Mouse (Mus musculus) heart, embryonic 15.5 days (tissue): ENCODE data around the gene Cacna1b. TPM values are rescaled to one million over a fixed set of nuclear protein-coding genes. Genes with fewer than 3 reads are reported as not detected.

Experiments
- ATAC-seq: fragments of 200-750 bp; cut with Nextera tagmentation; replicated peaks from 2 replicates; pipeline ENCODE4 v1.8.0; 2017; ENCODE audit warnings: low read depth, moderate TSS enrichment; ENCODE audit not compliant: insufficient number of reproducible peaks, insufficient read depth, low FRiP score
- H3K27ac ChIP-seq: fragments of 300-500 bp; sonication (generic); 2 replicates; pipeline ENCODE4 v1.5.1; 2015; ENCODE audit warnings: mild to moderate bottlenecking, inconsistent platforms
- H3K27me3 ChIP-seq: fragments of 300-500 bp; sonication (generic); 2 replicates; pipeline ENCODE4 v1.6.1; 2015; ENCODE audit warnings: inconsistent platforms
- H3K36me3 ChIP-seq: fragments of 300-500 bp; sonication (generic); 2 replicates; pipeline ENCODE4 v1.6.1; 2015; ENCODE audit warnings: mild to moderate bottlenecking, inconsistent platforms
- H3K4me1 ChIP-seq: fragments of 300-500 bp; sonication (generic); replicated peaks from 2 replicates; pipeline ENCODE4 v1.6.1; 2015; ENCODE audit warnings: inconsistent platforms
- H3K4me2 ChIP-seq: fragments of 300-500 bp; sonication (generic); 2 replicates; pipeline ENCODE4 v1.6.1; 2015; ENCODE audit warnings: inconsistent platforms, mild to moderate bottlenecking, moderate library complexity
- H3K4me3 ChIP-seq: fragments of 300-500 bp; sonication (generic); 2 replicates; pipeline ENCODE4 v1.5.1; 2015; ENCODE audit warnings: mild to moderate bottlenecking, inconsistent platforms
- H3K9ac ChIP-seq: fragments of 300-500 bp; sonication (generic); 2 replicates; pipeline ENCODE4 v1.6.1; 2015; ENCODE audit warnings: mild to moderate bottlenecking, inconsistent platforms
- H3K9me3 ChIP-seq: fragments of 300-500 bp; sonication (generic); replicated peaks from 2 replicates; pipeline ENCODE4 v1.6.1; 2016; ENCODE audit warnings: inconsistent platforms
- WGBS: fragments of 180-500 bp; shearing (Covaris S2); methylation state at CpG from one replicate; pipeline ENCODE4 v1.1.7; 2015; ENCODE audit warnings: mixed read lengths; 5-methylcytosine and 5-hydroxymethylcytosine counted together
- polyA plus RNA-seq: library from polyadenylated mRNA; unstranded; fragments of >200 nt; fragmentation: Nextera tagmentation; extraction: Ambion mirVana; gene quantifications from 2 replicates; pipeline ENCODE4 v1.2.1, GENCODE M21; 2015

Gene Cacna1b
- polyA plus RNA-seq, 1 experiment from 2014 or later: 0.11 TPM

DNA sequence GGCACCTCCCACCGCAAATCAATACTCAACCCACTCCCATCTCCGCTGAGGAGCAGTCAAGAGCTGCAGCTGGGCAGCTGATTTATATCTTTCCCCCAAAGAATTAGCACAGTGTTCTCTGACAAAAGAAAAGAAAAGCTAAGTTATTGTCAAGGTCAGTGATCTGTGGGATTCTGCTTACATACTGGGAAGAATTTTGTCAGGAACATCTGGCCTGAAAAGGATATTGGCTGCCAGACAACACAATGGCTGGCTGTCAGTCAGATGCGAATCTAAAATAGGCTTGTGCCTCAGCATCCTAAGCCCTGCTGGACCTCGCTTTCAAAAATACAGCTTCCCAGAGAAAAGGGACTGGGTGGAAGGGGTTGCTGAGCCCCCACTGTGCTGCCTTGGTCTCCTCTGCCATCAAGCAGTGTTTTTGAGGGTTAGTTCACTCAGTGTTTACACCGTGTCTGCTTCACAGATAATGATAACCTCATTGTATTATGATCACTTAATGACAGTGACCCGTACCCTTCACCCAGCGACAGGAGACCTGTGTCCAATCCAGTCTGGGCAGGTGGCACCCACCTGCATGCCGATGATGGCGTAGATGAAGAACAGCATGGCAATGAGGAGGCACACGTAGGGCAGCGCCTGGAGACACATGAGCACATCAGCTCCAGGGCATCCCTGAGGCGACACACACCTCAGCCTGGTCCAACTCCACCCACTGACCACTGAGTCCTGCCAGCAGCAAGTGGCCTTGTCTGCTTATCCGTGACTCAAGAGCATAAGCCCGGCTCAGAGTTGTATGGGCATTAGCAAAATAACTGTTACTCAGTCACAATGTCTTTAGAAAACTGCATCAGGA lies 124.6 kb downstream of the Cacna1b start:
- Histone ChIP-seq H3K36me3 (no peaks in the 10 kb centered on the region), H3K27me3 (no peaks in the 10 kb centered on the region), H3K4me3 (no peak overlapping the region), H3K4me1 (no peaks in the 10 kb centered on the region), H3K27ac (no peak overlapping the region), H3K9ac (no peak overlapping the region), H3K9me3 (no peaks in the 10 kb centered on the region), H3K4me2 (no peak overlapping the region)
- WGBS: 74% methylated on average over 14 of the region's 14 CpGs
- ATAC-seq: no peak

DNA sequence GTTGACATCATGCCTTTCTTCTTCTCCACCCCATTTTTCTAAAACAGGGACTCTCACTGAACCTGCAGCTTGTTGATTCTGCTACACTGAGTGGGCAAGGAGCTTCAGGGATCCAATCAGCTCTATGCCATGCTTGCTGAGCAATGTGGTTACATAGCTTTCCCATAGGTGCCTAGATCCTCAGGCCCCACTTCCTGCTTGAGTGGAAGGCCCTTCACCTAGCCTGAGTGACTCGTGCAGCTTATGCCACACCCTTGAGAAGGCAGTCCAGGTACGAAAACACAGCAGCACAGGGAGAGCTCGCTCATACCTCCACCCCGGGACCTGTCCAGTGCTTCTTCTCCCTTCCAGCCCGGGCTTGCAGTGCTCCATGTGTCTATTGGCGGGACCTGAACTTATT lies 129.3 kb downstream of the Cacna1b start:
- H3K27ac ChIP-seq: no peak overlapping the region
- no peak overlapping the region for H3K4me2 ChIP-seq
- ATAC-seq: no peak
- 70% methylated on average over 6 of the region's 6 CpGs for WGBS
- no peak overlapping the region for H3K4me3 ChIP-seq
- H3K9me3 ChIP-seq: no peaks in the 10 kb centered on the region
- H3K4me1 ChIP-seq: no peaks in the 10 kb centered on the region
- H3K9ac ChIP-seq: no peak overlapping the region
- no peaks in the 10 kb centered on the region for H3K27me3 ChIP-seq
- H3K36me3 ChIP-seq: no peaks in the 10 kb centered on the region

DNA sequence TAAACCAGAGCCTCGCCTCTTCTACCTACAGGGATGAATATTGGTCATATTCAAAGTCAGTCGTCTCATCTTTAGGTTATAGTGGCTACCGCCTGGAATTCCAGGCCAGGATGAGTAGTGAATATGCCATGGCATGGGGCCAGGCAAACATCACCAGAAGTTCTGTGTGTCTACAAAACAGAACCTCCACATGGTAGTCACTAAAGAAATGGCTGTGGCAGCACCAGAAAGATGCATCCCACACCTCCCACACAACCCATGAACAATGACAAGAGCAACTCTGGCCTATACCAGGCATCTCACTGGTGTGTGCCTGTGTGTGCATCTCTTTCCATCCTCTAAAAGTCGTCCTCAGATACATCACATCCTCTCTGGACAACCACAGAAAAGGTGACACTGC lies 145.8 kb downstream of the Cacna1b start:
- Histone ChIP-seq H3K9ac (no peak overlapping the region), H3K9me3 (no peaks in the 10 kb centered on the region), H3K4me3 (no peak overlapping the region), H3K27me3 (no peaks in the 10 kb centered on the region), H3K4me2 (no peak overlapping the region), H3K27ac (no peak overlapping the region), H3K36me3 (no peaks in the 10 kb centered on the region), H3K4me1 (no peaks in the 10 kb centered on the region)
- no peak for ATAC-seq
- 74% methylated on average over 4 of the region's 4 CpGs for WGBS

- Histone ChIP-seq H3K9ac (no peak overlapping the region), H3K27me3 (peaks cover 30% of the 10 kb centered on the region), H3K4me2 (no peak overlapping the region), H3K27ac (no peak overlapping the region), H3K4me3 (no peak overlapping the region), H3K4me1 (no peaks in the 10 kb centered on the region), H3K9me3 (no peaks in the 10 kb centered on the region), H3K36me3 (no peaks in the 10 kb centered on the region)
- ATAC-seq: no peak
- 70% methylated on average over 7 of the region's 7 CpGs for WGBS
Observed at GRCm38 (mm10) chr2:24609789-24610188, 153.2 kb downstream of the Cacna1b start.

GRCm38 (mm10) chr2:24608765-24609138 lies 154.2 kb downstream of the Cacna1b start:
- Histone ChIP-seq H3K27me3 (peaks cover 30% of the 10 kb centered on the region), H3K4me3 (no peak overlapping the region), H3K9ac (no peak overlapping the region), H3K36me3 (no peaks in the 10 kb centered on the region), H3K4me2 (no peak overlapping the region), H3K27ac (no peak overlapping the region), H3K4me1 (no peaks in the 10 kb centered on the region), H3K9me3 (no peaks in the 10 kb centered on the region)
- no peak for ATAC-seq
- 29% methylated on average over 7 of the region's 7 CpGs for WGBS

GRCm38 (mm10) chr2:24607905-24608764 lies 154.8 kb downstream of the Cacna1b start:
- Histone ChIP-seq H3K4me1 (no peaks in the 10 kb centered on the region), H3K27me3 (peaks cover 30% of the 10 kb centered on the region), H3K36me3 (no peaks in the 10 kb centered on the region), H3K4me2 (no peak overlapping the region), H3K9me3 (no peaks in the 10 kb centered on the region), H3K4me3 (no peak overlapping the region), H3K27ac (no peak overlapping the region), H3K9ac (no peak overlapping the region)
- WGBS: 35% methylated on average over 13 of the region's 13 CpGs
- ATAC-seq: no peak

DNA sequence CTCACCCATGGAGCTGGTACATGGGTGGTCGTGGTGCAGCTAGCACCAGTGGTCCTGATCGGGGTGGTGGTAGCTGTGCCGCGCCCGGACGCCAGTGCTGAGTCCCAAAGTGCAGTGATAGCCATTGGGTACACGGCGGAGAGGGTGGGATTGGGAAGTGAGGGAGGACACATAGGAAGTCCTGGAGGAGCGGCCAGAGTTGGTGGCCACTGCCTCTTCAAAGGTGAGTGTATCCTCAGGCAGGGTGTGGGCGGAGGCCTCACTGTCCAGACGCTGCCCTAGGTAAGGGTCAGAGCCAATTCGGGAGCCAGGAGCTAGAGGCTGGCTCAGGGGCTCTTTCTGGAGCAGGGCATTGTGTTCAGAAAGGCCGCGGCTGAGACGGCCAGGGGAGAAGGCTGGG lies 156.4 kb downstream of the Cacna1b start:
- no peaks in the 10 kb centered on the region for H3K36me3 ChIP-seq
- H3K4me2 ChIP-seq: no peak overlapping the region
- H3K27ac ChIP-seq: no peak overlapping the region
- WGBS: 87% methylated on average over 15 of the region's 15 CpGs
- H3K27me3 ChIP-seq: peaks cover 30% of the 10 kb centered on the region
- H3K4me3 ChIP-seq: no peak overlapping the region
- H3K9me3 ChIP-seq: no peaks in the 10 kb centered on the region
- ATAC-seq: no peak
- no peak overlapping the region for H3K9ac ChIP-seq
- H3K4me1 ChIP-seq: no peaks in the 10 kb centered on the region

DNA sequence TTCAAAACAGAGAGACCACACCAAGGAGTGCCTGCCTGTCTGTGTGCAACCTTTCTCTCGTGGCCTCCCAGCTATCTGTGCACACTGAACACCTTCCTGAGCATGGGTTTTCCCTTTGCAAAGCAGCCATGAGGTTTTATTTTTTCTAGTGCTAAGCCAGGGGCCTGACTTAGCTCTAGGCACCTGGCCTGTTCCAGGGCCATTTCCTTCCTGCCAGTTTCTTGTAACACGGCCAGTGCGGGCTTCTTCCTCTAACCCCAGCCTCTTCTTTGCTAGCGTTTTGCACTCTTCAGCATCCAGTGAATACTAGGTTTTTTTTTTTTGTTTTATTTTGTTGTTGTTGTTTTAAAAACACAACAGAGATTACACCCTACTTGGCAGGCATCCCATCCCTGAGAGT lies 157.9 kb downstream of the Cacna1b start:
- 65% methylated on average over 4 of the region's 4 CpGs for WGBS

GRCm38 (mm10) chr2:24589426-24589825 lies 173.5 kb downstream of the Cacna1b start:
- Histone ChIP-seq H3K9me3 (no peaks in the 10 kb centered on the region), H3K4me3 (no peak overlapping the region), H3K36me3 (no peaks in the 10 kb centered on the region), H3K27ac (no peak overlapping the region), H3K9ac (no peak overlapping the region), H3K27me3 (no peaks in the 10 kb centered on the region), H3K4me1 (no peaks in the 10 kb centered on the region), H3K4me2 (no peak overlapping the region)
- WGBS: 82% methylated on average over 4 of the region's 4 CpGs
- no peak for ATAC-seq

More for the DNA sequence above, 157.9 kb downstream of the Cacna1b start:
- Histone ChIP-seq H3K27ac (no peak overlapping the region), H3K4me3 (no peak overlapping the region), H3K9me3 (no peaks in the 10 kb centered on the region), H3K36me3 (no peaks in the 10 kb centered on the region), H3K4me2 (no peak overlapping the region), H3K9ac (no peak overlapping the region), H3K27me3 (peaks cover 30% of the 10 kb centered on the region), H3K4me1 (no peaks in the 10 kb centered on the region)
- no peak for ATAC-seq

GRCm38 (mm10) chr2:24587999-24588398 lies 175.0 kb downstream of the Cacna1b start:
- no peak for ATAC-seq
- Histone ChIP-seq H3K4me3 (no peak overlapping the region), H3K4me1 (no peaks in the 10 kb centered on the region), H3K27me3 (no peaks in the 10 kb centered on the region), H3K27ac (no peak overlapping the region), H3K9ac (no peak overlapping the region), H3K4me2 (no peak overlapping the region), H3K36me3 (no peaks in the 10 kb centered on the region), H3K9me3 (no peaks in the 10 kb centered on the region)

DNA sequence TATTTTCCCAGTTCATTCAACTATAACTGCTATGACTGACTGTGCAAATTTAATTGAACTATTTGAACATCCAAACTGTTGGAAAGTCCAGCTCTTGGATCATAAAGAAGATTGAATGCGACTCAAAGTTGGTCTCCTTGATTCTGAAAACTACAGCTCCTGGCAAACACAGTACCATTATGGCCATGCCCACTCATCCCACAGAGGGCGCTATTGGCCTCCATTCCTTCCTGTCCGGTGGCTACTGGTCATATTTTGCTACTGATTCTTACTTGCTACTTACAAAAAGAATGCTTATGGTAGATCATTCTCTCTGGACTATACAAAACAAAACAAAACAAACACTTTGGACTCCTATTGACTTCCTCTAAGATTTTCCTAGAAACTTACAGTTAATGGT lies 188.3 kb downstream of the Cacna1b start:
- no peaks in the 10 kb centered on the region for H3K36me3 ChIP-seq
- 23% methylated on average over 3 of the region's 3 CpGs for WGBS
- H3K4me3 ChIP-seq: no peak overlapping the region
- no peaks in the 10 kb centered on the region for H3K9me3 ChIP-seq
- H3K27ac ChIP-seq: no peak overlapping the region
- H3K9ac ChIP-seq: no peak overlapping the region
- H3K4me1 ChIP-seq: no peaks in the 10 kb centered on the region; the same call in 1 of the 2 replicates
- H3K27me3 ChIP-seq: peaks cover 2% of the 10 kb centered on the region; the same call in 1 of the 2 replicates
- H3K4me2 ChIP-seq: no peak overlapping the region
- no peak for ATAC-seq
